Mouse (Mus musculus) fat pad, adult 2 months (tissue): ENCODE measurements around the gene Ndufs4.
"Not testable (repeated sequence)": the region's sequence is repeated elsewhere in the genome, so short reads cannot be mapped to it uniquely, and the experiment has no call there.

ENCODE experiments used
- DNase-seq: peaks from one replicate; pipeline ENCODE4 v3.0.0-alpha.2; 2011; ENCODE audit warnings: low read depth, low spot score; ENCODE audit errors: extremely low read depth

The Ndufs4 gene

DNA sequence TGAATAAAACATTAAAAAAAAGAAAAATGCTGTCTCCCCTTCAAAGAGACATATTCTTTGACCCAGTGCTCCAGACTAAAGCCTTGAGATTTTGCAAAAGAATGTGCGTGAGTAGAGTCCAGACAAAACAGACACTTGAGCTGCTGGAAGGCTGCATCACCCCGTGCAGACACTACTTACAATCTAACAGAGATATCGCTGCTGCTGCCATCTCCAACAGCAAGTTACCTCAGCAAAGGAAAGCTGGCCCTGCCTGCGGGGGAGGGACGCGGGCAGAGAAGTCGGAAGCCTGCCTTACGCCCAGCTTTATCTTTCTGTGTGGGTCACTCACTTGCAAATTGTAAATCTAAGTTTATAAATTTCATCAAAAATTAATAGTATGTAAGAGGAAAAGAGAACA is 45.1 kb downstream of the Ndufs4 start:
- no peak for DNase-seq

DNA sequence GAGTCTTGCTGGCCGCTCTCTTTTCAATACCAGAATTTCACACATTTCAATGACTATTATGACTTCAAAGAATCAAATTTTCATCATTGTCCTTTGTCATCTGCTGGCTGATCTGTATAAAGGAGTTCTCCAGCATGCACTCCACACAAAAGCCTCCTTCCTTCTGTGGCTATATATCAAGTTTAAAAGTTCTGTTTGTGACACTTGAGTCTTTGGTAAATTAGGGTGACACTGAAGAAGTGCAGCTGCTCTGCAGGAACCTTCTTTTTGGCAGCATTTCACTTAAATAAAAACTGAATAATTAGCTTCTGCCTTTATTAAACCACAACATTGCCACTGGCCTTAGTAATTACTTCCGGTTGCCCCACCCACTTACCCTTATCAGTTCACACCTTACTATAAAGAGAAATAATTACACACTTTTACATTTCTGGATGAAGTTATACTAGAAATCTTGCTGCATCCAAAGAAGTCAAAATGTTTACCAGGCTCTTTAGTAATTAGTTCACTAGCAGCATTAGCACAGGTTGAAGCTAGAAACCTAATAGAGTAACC is 68.1 kb downstream of the Ndufs4 start:
- no peak for DNase-seq

- no peak for DNase-seq
Measured at GRCm38 (mm10) chr13:114319136-114319535, 68.9 kb downstream of the Ndufs4 start.

- no peak for DNase-seq
Measured at GRCm38 (mm10) chr13:114315374-114315773, 72.7 kb downstream of the Ndufs4 start.

DNA sequence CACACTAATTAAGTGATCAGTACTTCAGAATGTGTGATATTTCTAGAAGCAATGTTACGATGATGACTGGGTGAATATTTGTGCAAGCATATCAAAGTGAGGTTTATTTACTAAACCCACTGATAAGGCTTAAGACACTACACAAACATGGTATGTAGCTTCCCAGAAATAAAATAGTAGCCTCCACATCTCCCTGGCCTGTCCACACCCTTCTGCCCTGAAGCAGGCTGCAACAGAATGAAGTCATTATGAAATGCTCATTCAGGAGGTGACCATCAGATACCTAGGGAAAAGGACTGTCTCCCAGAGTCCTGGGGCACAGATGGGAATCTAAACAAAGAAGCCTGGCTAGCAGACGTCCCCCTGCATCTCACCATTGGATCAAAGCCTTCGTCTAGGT is 73.1 kb downstream of the Ndufs4 start:
- no peak for DNase-seq

DNA sequence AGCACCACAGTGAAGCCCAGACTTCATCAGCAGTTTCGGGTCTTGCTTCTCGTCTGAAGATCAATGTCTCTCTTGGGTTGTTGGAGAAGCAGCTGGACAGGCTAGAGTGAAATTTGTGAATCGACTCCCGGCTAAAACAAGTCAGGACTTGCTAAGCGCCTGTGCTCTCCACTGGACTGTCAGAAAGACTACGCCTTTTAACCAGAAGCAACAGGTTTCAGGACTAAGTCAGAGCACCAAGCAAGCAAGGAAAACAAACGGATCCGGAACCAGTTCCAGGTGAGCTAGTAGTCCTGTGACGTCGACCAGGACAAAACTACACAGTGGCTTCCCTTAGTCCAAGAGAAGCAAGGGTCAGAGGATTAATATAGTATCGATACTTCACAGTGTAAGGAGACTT is 77.5 kb downstream of the Ndufs4 start:
- no peak for DNase-seq

GRCm38 (mm10) chr13:114304684-114305083 is 83.4 kb downstream of the Ndufs4 start:
- DNase-seq = no peak

- no peak for DNase-seq
Measured at GRCm38 (mm10) chr13:114303466-114304175, 84.4 kb downstream of the Ndufs4 start.

DNA sequence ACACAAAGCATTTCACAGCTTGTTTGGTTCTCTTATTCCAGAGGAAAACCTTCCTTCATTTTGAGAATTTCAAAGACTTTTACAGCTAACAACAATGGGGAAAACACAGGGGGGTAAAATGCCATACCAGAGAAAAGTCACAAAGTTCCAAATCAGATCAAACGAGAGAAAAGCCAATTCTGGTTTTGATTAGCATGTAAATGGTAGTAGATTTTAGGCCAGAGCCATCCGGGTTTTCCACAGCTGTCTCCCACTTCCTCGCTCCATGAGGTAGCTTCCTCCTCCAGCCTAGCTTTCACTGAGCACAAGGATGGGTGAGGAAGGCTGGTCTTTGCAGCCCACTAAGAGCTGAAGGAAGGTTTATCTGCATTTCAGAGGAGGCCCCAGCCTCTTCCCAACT is 90.3 kb downstream of the Ndufs4 start:
- DNase-seq = no peak

DNA sequence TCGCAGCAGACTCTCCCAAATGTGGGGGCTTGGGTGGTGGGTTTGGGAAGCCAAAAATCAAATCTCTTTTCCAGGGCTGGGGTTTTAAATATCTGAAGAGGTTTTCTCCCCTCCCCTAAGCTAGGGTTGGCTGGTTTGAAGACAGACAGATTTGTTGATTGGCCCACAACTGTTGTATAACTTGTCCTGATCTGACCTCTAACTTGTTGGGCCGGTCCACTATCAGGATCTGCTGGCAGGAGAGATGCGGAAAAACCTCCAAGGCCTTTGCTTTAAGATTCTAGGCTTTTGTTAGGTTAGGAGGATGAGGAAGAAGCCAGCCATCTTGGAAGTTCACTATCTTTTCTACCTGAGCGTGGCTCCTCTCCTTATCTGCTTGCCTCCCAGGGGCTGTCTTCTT is 91.5 kb downstream of the Ndufs4 start:
- peak; percentile 26 for DNase-seq

DNA sequence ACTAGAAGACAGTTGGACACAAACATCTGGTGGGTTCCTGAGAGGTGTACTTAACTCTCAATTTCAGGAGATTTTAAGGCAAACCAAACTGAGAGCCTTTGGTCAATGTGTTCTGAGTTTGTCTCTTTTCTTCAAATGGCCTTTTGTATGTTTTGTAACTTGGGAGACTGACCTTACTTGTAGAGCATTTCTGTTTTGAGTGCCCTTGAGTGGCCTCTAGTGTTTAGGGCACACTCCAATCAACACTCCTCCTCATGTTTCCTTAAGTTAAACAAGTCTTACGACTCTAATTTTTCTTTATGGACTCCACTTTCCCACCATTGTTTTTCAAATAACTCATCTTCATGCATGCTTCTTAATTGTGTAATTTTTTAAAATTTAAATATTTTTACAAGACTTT is 98.6 kb downstream of the Ndufs4 start:
- DNase-seq = no peak

DNA sequence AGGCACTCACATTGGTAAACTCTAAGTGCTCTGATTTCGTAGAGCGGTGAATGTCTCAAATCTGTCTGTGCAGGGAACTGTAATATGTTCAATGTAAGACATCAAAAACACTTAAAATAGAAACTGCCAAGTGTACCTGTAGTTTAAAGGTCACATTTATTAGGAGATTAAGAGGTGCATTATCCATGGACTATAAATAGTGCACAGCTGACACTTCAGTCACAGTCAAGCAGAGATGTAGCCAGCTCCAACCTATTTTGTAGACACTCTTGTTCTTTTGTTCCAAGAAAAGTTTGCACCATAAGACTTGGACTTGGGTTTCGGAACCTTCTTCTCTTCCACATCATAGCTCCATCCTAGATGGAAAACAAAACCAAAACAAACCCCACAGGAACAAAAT is 99.5 kb downstream of the Ndufs4 start:
- no peak for DNase-seq

- not testable (repeated sequence) for DNase-seq
Measured at GRCm38 (mm10) chr13:114278690-114279089, 109.4 kb downstream of the Ndufs4 start.

DNA sequence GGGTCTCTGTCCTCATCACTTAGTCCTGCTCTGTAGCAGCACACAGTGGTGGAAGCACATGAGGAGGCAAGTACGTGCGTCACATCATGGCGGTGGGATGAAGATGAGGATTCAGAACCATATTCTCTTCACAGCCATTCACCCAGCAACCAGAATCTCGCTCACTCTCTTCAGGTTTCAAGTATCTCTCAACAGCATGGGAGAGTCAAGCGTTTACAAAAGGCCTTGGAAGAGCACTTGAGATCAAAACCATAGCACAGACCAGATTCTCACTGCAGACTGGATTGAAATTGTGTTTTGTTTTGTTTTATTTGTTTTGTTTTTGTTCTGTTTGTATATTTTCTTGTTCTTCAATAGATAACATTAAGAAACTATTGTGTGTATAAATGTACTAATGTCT is 110.8 kb downstream of the Ndufs4 start:
- no peak for DNase-seq

DNA sequence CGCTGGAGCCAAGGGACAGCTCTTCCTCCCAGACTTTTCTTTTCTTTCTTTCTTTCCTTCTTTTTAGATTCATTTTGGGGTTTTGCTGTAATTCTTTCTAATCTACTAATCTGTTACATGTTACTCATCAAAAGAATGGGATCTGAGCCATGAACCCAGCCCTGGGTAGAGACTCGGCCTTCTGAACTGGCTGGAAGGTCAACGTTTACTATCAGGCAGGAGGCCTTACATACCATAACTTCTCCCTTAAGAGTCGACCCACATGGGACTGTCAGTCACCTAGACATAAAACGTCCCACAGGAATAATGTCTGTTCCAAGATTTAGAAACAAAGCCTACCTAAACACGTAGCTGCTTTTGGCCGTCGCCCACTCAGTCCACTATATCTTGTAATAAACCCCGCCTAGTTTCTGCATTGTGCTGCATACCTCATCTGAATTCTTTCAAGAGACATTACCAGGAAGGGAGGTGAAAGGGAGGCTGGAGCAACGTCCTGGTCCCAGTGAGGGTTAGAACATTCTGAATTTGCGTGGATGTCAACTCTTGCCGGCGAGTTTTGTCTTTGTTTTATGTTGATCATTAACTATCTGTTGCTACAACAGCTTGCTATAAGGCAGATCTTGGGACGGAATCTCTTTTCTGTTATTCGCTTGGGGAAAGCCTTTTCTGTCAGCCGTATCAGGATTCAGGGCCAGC is 116.5 kb downstream of the Ndufs4 start:
- no peak for DNase-seq

- no peak for DNase-seq
Measured at GRCm38 (mm10) chr13:114267741-114268140, 120.3 kb downstream of the Ndufs4 start.

DNA sequence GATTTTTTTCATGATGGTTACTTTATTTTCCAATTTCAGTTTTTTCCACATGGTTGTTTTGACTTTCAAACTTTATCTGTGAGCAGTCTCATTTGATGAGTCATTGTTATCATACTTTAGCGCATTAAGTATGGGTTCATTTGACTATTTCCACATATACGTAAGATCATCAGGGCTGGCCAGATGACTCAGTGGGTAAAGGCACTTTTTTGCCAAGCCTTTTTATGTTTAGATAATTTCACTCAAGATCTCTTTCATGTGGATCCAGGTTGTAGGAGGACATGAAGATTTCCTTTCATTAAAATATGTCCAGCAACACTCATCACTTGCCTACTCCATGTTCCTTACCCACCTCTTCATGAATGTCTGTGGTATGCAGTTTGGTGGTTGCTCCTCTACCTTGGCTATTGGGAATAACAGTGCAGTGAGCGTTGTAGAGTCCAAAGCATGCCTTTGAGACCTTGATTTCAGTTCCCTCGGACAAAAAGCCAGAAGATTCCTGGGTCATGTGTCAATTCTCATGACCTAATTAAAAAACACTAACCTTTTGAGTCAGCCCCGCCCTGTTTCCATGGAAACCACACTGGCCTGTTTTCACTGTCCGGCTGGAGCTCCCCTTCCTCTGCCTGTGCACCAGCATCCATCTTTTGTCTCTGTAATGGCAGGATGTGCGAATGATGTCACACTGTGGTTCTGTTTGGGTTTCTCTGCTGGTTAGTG is 127.4 kb downstream of the Ndufs4 start:
- DNase-seq = no peak

DNA sequence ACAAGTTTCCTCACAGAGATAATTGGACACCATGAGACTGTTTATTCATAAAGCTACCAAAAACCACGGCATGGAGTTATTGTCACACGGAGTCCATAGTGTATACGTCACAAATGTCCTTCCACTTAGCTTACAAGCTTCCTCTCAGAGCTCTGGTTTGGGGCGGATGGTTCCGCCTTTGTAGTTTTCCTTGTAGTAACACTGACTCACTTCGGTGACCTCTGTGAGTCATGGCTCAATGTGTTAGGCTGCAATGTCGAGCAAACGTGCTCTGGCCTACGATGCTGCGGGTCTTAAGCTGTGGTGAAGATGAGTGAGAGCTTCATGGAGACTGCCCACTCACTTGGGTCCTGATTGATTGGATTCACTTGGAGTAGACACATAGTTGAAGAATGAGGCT is 133.4 kb downstream of the Ndufs4 start:
- DNase-seq = no peak
